Mouse (Mus musculus) cortical plate, adult 2 months (tissue): ENCODE measurements at regions not wholly inside any gene's neighbourhood (a gene's known extent, or its start where the extent isn't known, plus 50 kb on each side); places are given as distances from the start of the nearest gene placed in this dataset.

ENCODE experiments used
- CTCF ChIP-seq: fragments of 200-500 bp; IDR thresholded peaks from 2 replicates; pipeline ENCODE4 v1.5.1; 2011; ENCODE audit warnings: mild to moderate bottlenecking, control low read depth, low read length; ENCODE audit not compliant: insufficient read depth; ENCODE audit errors: extremely low read depth
- POLR2A ChIP-seq: fragments of 200-500 bp; IDR thresholded peaks from 2 replicates; pipeline ENCODE4 v1.6.1; 2011; ENCODE audit warnings: mild to moderate bottlenecking, low read length, control low read depth; ENCODE audit not compliant: insufficient read depth; ENCODE audit errors: extremely low read depth

GRCm38 (mm10) chr5:43457725-43458124, 57.6 kb upstream of the C1qtnf7 start:
- TF ChIP-seq CTCF (no peak), POLR2A (no peak)
